Mouse (Mus musculus): ENCODE results near the gene Fezf1. TPM values are rescaled to one million over a fixed set of nuclear protein-coding genes. Genes with fewer than 3 reads are reported as not detected.
A peak's percentile ranks its signal among the peaks of the same experiment; 100 is the strongest.

Gene Fezf1
- polyA plus RNA-seq, 1 experiment from 2014 or later, result not detected

DNA sequence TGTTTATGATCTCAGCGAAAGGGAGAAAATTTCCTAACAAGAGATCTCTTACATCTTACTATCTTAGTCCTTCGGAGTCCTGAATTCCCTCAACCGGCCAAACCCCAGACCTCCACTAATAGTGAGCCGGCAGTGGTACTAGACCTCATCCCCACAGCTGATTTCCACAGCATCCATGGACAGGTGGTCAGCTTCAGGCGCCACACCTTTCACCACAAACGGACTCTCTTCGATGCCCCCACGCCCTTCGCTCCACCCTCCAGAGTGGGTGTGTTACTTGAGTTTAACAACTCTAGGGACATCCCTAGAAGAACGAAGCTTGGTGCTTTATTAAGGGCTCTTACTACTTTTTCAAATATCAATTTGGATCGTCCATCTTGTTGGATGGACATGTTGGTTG is 6.5 kb upstream of the Fezf1 start:
- Histone ChIP-seq H3K9me3 (replicated peaks) (no peaks in the 10 kb centered on the region), H3K4me3 (no peak overlapping the region), H3K27ac (no peak overlapping the region), H3K36me3 (no peaks in the 10 kb centered on the region), H3K4me1 (peaks cover 11% of the 10 kb centered on the region), H3K27me3 (ENCODE audit: low read depth, poor library complexity, severe bottlenecking) (peaks cover 98% of the 10 kb centered on the region)
- WGBS, result 4% methylated on average over 11 of the region's 11 CpGs
- DNase-seq (ENCODE audit: low spot score), result peak; percentile 52

DNA sequence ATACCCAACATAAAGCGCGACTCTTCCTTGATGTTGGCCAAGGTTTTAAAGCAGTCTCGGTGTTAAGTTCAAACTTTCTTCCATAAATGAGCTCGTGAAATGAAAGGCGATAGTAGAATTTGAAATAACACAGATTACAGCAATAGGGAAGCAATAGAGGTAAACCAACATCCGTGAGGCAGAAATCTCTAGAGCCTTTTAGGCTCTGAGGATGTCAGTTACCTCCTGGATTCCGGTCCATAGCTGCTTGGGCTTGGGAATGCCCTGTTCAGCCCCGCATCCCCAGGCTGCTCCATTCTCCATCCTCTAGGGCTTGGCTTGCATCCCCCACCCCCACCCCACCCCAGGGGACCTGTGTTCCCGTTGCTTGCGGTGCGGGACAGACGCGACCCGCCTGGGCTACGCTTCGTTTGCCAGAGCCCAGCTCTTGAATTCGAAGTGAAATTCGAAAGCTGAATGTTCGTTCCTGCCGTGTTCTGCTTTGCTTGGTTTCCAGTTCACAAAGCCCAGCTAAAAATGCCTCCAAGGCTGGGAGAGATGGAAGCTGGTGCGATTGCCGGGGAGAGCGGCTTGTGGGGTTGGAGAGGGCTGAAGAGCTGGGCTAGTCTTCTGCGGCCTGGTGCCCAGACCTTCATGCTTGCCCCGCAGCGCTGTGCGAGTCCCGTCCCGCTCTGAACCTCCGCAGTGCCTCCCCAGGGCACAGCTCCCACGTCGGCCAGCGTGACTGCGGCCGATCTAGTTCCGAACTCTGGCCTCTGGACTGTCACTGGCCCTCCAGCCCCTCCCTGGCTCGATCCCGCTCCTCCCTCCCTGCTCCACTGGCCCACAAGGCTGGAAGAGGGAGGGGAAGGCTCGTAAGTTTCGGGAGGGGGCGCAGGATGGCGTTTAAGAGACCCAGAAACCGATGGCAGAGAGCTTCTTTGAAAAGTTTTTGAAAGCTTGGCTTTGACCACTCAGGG is 5.5 kb upstream of the Fezf1 start:
- peak overlapping the region; percentile 34 for H3K4me3 ChIP-seq
- WGBS, result under 1% methylated on average over 43 of the region's 43 CpGs
- H3K27me3 ChIP-seq (ENCODE audit: low read depth, poor library complexity, severe bottlenecking), result peaks cover 98% of the 10 kb centered on the region
- peaks cover 21% of the 10 kb centered on the region for H3K4me1 ChIP-seq
- DNase-seq (ENCODE audit: low spot score), result peak; percentile 67
- no peaks in the 10 kb centered on the region for H3K36me3 ChIP-seq
- no peaks in the 10 kb centered on the region for H3K9me3 ChIP-seq (replicated peaks)
- H3K27ac ChIP-seq, result no peak overlapping the region

DNA sequence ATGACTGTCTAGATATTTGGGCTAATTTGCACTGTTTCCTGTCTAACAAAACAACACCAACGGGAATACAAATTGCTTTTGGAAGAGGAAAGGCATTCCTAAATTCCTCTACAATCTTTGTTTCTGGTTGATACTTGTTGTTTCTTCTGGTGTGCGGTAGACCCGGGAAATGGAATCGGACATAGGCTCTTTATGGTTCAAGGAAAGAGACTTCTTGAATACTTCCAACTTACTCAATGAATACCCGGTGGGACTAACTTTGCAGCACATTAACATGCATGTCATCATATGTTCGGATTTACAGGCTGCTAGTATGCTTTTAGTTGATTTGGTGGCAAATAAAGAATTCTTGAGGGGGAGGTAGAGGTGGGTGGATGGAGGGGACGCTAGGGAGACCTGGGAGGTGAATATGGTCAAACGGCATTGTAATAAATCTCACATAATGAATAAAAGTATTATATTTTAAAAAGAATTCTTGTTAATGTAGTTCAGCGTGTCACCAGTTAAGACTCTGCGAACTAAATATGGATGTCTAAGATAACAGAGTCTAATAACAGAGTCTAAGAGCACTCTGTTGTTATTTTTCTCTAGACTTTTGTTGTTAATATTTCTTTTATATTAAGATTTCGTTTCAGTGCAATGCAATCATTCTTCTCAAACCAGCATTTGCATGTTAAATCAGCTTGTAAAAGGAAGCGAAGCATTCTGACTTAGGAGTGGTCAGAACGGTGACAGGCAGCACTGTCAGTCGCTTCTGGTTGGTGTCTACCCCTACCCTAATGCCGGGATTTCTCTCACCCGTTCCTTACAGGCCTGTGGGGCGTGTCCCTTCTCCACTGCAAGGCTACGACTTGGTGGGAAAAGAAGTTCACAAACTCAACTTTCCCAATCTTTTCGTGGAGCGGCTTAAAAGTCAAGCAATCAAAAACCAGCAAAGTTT is 4.3 kb upstream of the Fezf1 start:
- peak; percentile 48 for DNase-seq (ENCODE audit: low spot score)
- Histone ChIP-seq H3K4me3 (no peak overlapping the region), H3K4me1 (peaks cover 33% of the 10 kb centered on the region), H3K27ac (no peak overlapping the region), H3K9me3 (replicated peaks) (no peaks in the 10 kb centered on the region), H3K27me3 (ENCODE audit: low read depth, poor library complexity, severe bottlenecking) (peaks cover 98% of the 10 kb centered on the region), H3K36me3 (no peaks in the 10 kb centered on the region)
- 2% methylated on average over 20 of the region's 20 CpGs for WGBS

DNA sequence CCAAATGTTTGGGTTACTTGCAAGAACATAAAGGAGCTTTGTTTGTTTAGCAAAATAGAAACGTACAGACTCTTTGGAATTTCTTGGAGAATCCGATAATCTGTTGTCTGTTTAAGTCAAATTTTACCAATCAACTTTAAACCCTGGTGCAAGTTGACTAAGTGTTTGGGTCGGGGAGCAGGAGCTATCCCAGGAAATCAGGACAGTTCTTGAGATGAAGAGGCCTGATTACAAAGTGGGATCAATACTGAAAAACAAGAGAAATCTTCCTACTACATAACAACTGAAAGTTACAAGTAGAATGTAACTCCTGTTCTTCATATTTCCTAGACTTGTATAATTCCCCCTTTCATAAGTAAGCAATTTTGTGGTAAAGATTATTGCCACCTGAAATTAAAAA is 3.3 kb upstream of the Fezf1 start:
- no peak overlapping the region for H3K27ac ChIP-seq
- no peaks in the 10 kb centered on the region for H3K36me3 ChIP-seq
- 5% methylated on average over 3 of the region's 3 CpGs for WGBS
- no peaks in the 10 kb centered on the region for H3K9me3 ChIP-seq (replicated peaks)
- peaks cover 36% of the 10 kb centered on the region for H3K4me1 ChIP-seq
- no peak overlapping the region for H3K4me3 ChIP-seq
- peaks cover 98% of the 10 kb centered on the region for H3K27me3 ChIP-seq (ENCODE audit: low read depth, poor library complexity, severe bottlenecking)
- DNase-seq (ENCODE audit: low spot score), result no peak

DNA sequence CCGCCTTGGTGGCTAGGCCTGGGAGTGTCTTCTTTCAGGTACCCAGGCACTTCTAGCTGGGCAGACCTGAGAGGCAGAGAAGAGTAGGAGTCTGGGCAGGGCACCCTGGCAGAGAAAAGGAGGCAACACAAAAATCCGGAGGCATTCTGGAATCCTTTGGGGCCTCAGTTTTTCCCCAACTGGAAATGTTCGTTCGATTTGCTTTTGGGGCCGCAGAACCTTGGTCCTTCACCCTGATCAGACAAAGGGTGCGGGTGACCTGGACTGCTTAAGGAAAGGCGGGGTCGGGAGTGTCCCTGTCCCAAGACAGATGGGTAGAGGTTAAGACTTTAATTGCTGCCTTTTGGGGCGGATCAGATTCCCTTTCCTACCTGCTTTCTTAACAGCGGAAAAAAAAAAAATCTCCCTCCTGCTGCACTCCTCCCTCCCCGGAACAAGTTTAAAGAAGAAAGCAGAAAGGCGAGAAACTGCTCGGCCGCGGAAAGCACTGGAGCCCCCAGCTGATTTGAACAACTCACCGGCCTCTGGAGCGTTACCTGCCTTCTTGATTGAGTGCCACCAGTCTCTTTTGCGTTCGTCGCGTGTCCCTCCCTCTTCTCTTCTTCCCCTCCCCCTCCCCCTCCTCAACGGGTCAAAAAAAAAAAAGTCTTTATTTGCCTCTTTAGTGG is 2.3 kb upstream of the Fezf1 start:
- H3K9me3 ChIP-seq (replicated peaks), result no peaks in the 10 kb centered on the region
- H3K27me3 ChIP-seq (ENCODE audit: low read depth, poor library complexity, severe bottlenecking), result peaks cover 98% of the 10 kb centered on the region
- under 1% methylated on average over 22 of the region's 22 CpGs for WGBS
- peak; percentile 58 for DNase-seq (ENCODE audit: low spot score)
- H3K4me3 ChIP-seq, result no peak overlapping the region
- H3K4me1 ChIP-seq, result peaks cover 36% of the 10 kb centered on the region
- H3K36me3 ChIP-seq, result no peaks in the 10 kb centered on the region
- no peak overlapping the region for H3K27ac ChIP-seq

DNA sequence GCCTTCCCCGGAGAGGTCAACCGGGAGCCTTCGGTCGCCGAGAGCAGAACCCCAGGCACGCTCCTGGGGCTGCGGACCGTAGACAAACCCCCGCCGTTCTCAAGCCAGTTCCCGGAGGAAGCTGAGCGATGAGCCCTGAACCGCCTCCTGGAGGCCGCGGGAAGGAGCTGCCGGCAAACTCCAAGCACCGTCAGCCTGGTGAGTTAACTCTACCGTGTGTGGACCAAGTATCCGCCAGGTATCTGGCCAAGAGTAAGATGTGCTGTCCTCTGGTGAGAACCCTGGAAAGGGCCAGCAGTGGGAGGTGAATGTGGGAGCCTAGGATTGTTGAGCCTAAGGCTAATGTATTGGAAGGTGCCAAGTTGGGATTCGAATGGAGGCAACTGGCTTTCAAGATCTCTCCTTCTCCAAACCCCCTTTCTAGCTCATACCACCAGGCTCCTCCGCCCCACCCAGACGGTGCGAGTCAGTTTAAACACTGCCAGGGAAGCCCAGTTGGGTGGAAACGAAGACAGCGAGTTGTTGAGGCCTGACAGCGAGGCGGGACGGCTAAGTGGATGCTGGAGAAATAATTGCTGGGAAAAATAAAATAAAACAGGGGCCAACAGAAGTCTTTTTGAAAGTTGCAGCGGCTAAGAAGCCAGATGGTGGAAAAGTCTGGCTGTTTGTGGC is 1.6 kb upstream of the Fezf1 start:
- H3K27me3 ChIP-seq (ENCODE audit: low read depth, poor library complexity, severe bottlenecking), result peaks cover 98% of the 10 kb centered on the region
- H3K27ac ChIP-seq, result 0 out of 2 replicates have a peak overlapping the region, but pooled peaks have one; percentile 10
- peaks cover 36% of the 10 kb centered on the region for H3K4me1 ChIP-seq
- peak; percentile 77 for DNase-seq (ENCODE audit: low spot score)
- peak overlapping the region; percentile 52 for H3K4me3 ChIP-seq
- under 1% methylated on average over 29 of the region's 29 CpGs for WGBS
- no peaks in the 10 kb centered on the region for H3K36me3 ChIP-seq
- H3K9me3 ChIP-seq (replicated peaks), result no peaks in the 10 kb centered on the region

DNA sequence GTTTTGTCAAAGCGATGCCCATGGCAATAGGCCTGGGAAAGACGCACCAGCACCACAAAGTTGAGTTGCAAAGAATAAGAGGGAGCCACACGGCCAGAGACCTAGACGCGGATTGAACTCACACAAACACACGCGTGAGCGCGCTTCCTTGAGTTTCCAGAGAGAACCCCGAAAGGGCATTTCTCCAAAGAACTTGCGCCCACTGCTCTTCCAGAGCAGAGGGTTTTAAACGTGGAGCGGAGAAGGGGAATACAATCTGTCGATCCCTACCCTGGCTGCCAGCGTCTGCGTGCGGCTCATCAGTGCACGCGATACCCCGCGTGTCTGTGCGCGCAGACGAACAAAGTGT is 865 bp upstream of the Fezf1 start:
- Histone ChIP-seq H3K4me3 (peak overlapping the region; percentile 52), H3K36me3 (no peaks in the 10 kb centered on the region), H3K27me3 (ENCODE audit: low read depth, poor library complexity, severe bottlenecking) (peaks cover 98% of the 10 kb centered on the region), H3K27ac (0 out of 2 replicates have a peak overlapping the region, but pooled peaks have one; percentile 10), H3K4me1 (peaks cover 35% of the 10 kb centered on the region), H3K9me3 (replicated peaks) (no peaks in the 10 kb centered on the region)
- DNase-seq (ENCODE audit: low spot score), result peak; percentile 62
- WGBS, result under 1% methylated on average over 24 of the region's 24 CpGs

DNA sequence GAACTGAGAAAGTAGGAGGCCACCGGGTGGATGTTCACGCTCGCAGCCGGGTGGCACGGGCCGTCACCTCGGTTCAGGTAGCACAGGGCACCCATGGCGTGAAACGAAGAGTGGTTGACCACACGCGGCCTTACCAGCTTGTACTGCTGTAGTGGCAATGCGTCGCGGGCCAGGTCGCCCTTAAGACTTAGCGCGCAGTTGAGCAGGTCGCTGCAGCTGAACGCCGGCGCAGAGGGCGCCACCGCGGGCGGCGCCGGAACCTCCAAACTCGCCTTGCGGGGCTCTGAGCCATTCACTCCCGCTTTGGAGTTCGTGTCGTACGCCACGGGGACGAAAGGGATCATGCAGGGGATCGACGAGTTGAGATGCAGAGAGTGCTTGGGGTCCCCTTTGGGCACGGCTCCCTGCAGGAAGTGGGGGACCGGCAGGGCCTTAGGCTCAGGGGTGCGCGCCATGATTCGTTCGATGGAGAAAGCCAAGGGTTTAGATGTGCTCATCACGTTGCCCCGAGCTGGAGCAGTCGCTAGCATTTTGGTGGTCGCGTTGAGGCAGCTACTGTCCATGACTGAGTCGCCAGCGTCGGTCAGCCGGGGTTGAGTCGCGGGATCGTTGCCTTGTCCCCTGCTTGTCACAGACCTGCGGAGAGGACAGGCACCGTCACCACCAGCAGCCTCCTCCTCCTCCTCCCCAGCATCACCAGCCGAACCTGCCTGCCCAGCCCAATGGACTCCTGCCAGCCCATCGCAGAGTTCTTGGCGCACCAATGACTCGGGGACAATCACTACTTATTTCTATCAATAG is 450 bp downstream of the Fezf1 start:
- Histone ChIP-seq H3K4me3 (peak overlapping the region; percentile 52), H3K36me3 (no peaks in the 10 kb centered on the region), H3K9me3 (replicated peaks) (no peaks in the 10 kb centered on the region), H3K27ac (no peak overlapping the region), H3K4me1 (peaks cover 28% of the 10 kb centered on the region), H3K27me3 (ENCODE audit: low read depth, poor library complexity, severe bottlenecking) (peaks cover 98% of the 10 kb centered on the region)
- peak; percentile 70 for DNase-seq (ENCODE audit: low spot score)
- under 1% methylated on average over 61 of the region's 61 CpGs for WGBS

DNA sequence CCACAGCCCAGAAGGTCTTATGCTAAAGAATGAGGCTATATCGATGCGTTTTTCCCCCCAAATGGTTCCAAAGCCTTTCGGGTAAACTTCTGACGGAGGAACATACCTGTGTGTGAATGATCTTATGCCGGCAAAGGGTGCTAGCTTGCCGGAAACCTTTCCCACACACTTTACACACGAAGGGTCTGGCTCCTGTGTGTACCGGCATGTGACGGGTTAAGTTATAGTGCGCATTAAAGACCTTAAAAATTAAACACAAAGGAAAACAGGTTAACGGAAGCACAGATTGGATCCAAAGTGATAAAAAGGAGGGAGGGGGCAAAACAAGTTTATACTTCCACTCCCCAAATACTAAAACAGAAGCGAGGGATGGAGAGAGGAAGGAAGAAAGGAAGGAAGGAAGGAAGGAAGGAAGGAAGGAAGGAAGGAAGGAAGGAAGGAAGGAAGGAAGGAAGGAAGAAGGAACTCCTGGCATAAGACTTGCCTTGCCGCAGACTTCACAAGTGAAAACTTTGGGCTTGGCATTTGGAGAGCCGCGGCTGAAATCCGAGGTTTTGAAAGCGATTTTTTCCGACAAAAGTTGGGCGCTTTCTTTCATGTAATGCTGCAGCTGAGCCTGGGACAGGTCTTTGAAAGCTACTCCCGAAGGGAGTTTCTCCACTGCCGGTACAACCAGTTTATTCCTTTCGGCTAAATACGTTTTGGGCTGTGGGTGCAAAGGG is 1.2 kb downstream of the Fezf1 start:
- peak; percentile 37 for DNase-seq (ENCODE audit: low spot score)
- Histone ChIP-seq H3K4me1 (peaks cover 28% of the 10 kb centered on the region), H3K9me3 (replicated peaks) (no peaks in the 10 kb centered on the region), H3K36me3 (no peaks in the 10 kb centered on the region), H3K4me3 (peak overlapping the region; percentile 52), H3K27me3 (ENCODE audit: low read depth, poor library complexity, severe bottlenecking) (peaks cover 98% of the 10 kb centered on the region), H3K27ac (no peak overlapping the region)
- under 1% methylated on average over 23 of the region's 23 CpGs for WGBS

DNA sequence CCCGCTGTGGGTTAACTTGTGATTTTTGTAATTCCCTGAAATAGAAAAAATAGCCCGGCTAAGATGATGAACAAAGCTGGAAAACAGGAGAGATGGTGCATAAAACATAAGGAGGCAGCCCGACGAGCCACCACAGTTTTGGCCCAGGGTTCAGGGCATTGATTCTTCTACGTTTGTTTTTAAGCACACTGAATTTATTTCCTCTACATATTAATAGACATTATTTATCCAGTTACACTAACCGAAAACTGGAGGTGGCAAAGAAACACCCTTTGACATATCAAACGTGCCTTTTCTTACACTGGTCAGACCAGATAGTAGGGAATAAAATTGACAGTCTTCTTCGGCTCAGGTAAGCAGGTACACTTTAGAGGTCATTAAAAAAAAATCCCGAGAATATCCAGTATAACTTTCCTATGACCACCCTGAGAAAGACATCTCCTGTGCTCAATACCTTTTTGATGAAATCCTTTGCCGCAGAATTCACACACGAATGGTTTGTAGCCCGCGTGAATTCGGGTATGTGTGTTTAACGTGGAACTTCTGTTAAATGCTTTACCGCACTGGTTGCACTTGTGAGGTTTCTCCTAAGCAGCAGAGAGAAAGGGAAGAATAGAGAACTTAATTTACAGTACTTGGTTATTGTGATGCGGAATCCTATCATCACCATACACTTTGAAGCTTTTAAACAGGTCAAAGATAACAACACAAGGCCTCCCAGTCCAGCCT is 1.9 kb downstream of the Fezf1 start:
- 4% methylated on average over 17 of the region's 17 CpGs for WGBS
- H3K4me3 ChIP-seq, result no peak overlapping the region

More for the DNA sequence above, 1.9 kb downstream of the Fezf1 start:
- no peak overlapping the region for H3K27ac ChIP-seq
- peaks cover 28% of the 10 kb centered on the region for H3K4me1 ChIP-seq
- H3K27me3 ChIP-seq (ENCODE audit: low read depth, poor library complexity, severe bottlenecking), result peaks cover 98% of the 10 kb centered on the region
- no peaks in the 10 kb centered on the region for H3K9me3 ChIP-seq (replicated peaks)
- no peaks in the 10 kb centered on the region for H3K36me3 ChIP-seq
- no peak for DNase-seq (ENCODE audit: low spot score)

Measured in limb, embryonic 10.5 days (tissue).